Mouse (Mus musculus): ENCODE data around the gene Prkn.

DNA sequence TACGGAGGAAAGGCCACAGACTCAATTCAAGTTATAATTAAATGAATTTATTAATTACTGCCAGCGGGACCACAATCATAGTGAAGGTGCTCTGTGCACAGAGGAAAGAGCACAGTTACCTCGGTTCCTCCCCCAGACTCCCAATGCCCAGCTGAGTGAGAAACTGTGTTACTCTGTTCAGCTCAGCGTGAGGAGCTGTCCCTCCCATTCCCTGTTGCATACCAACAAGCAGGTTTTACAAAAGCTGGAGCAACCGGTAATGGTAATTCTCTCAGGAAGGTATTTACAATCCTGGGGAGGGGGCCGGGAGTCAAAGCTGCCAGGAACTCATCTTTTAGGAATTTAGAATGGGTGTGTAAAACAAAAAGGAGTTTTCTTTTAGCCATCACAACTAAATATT, 1207.3 kb downstream of the Prkn start:
- no peak for TF ChIP-seq POLR2A (IDR thresholded peaks at IDR 0.05; ENCODE audit: borderline replicate concordance, extremely low read depth, insufficient read depth, insufficient read length, poor library complexity, severe bottlenecking)
- TF ChIP-seq CTCF (IDR thresholded peaks at IDR 0.05; ENCODE audit: borderline replicate concordance, extremely low read depth, insufficient read depth, insufficient read length) = no peak
